Mouse (Mus musculus): ENCODE data around the gene Tcfl5. TPM values are rescaled to one million over a fixed set of nuclear protein-coding genes. Genes with fewer than 3 reads are reported as not detected.

The Tcfl5 gene
- total and polyA plus RNA-seq, 3 experiments, result not detected

- H3K9ac ChIP-seq (ENCODE audit: control insufficient read depth, low read depth, low read length, poor library complexity, severe bottlenecking), result peak overlapping the region; percentile 96
- peak overlapping the region; percentile 63 to 84 for H3K4me3 ChIP-seq (ENCODE audit: control insufficient read depth in 1 of 2, insufficient read depth in 1 of 2, low read depth in 2 of 2, low read length in 2 of 2)
- TF ChIP-seq TBP (IDR thresholded peaks at IDR 0.05; ENCODE audit: low read depth, low read length) (peak; percentile 91), CHD2 (IDR thresholded peaks at IDR 0.05; ENCODE audit: low read length) (no peak), MYC (IDR thresholded peaks at IDR 0.05; ENCODE audit: low read depth, low read length) (peak; percentile 79; the same call in 1 of the 2 replicates), ELF1 (IDR thresholded peaks at IDR 0.05; ENCODE audit: low read depth, low read length) (peak; percentile 87), ZMIZ1 (IDR thresholded peaks at IDR 0.05; ENCODE audit: low read depth, low read length) (peak; percentile 64; the same call in 1 of the 2 replicates), USF1 (IDR thresholded peaks at IDR 0.05; ENCODE audit: low read depth, low read length) (no peak), CHD1 (IDR thresholded peaks at IDR 0.05; ENCODE audit: low read depth, low read length) (no peak), SIN3A (IDR thresholded peaks at IDR 0.05; ENCODE audit: low read length) (peak; percentile 71; the same call in 1 of the 2 replicates), EP300 (IDR thresholded peaks at IDR 0.05; ENCODE audit: low read depth in 1 of 2, low read length in 2 of 2) (no peak), MXI1 (IDR thresholded peaks at IDR 0.05; ENCODE audit: low read depth, low read length) (peak; percentile 72), ZC3H11A (IDR thresholded peaks at IDR 0.05; ENCODE audit: low read depth, low read length) (no peak), MAZ (IDR thresholded peaks at IDR 0.05; ENCODE audit: low read depth, low read length) (no peak), POLR2AphosphoS2 (IDR thresholded peaks at IDR 0.05; ENCODE audit: low read length) (peak; percentile 83), MAX (IDR thresholded peaks at IDR 0.05; ENCODE audit: low read length) (peak; percentile 49; the same call in 1 of the 2 replicates), HCFC1 (IDR thresholded peaks at IDR 0.05; ENCODE audit: low read depth, low read length) (peak; percentile 80), POLR2A (IDR thresholded peaks at IDR 0.05; ENCODE audit: control insufficient read depth in 1 of 2, insufficient read depth in 1 of 2, low read depth in 1 of 2, low read length in 2 of 2, poor library complexity in 1 of 2) (peak; percentile 73 to 88), NELFE (IDR thresholded peaks at IDR 0.05; ENCODE audit: low read depth, low read length) (peak; percentile 93), NRF1 (IDR thresholded peaks at IDR 0.05; ENCODE audit: insufficient read depth, low read depth, low read length, poor library complexity, severe bottlenecking) (peak; percentile 96), ZKSCAN1 (IDR thresholded peaks at IDR 0.05; ENCODE audit: low read depth, low read length) (no peak), SMC3 (IDR thresholded peaks at IDR 0.05; ENCODE audit: low read depth, low read length) (peak; percentile 68), CTCF (IDR thresholded peaks at IDR 0.05 in 2 of 3, conservative IDR thresholded peaks at IDR 0.05 in 1 of 3; ENCODE audit: control insufficient read depth in 1 of 3, insufficient read depth in 1 of 3, low read depth in 2 of 3, low read length in 3 of 3, poor library complexity in 1 of 3, severe bottlenecking in 1 of 3) (peak; percentile 90 to 95 (median 95)), ZNF384 (IDR thresholded peaks at IDR 0.05; ENCODE audit: low read depth, low read length) (no peak), MAFK (IDR thresholded peaks at IDR 0.05; ENCODE audit: borderline replicate concordance, low read depth, low read length) (no peak), ETS1 (IDR thresholded peaks at IDR 0.05; ENCODE audit: low read depth, low read length) (peak; percentile 47; the same call in 1 of the 2 replicates), USF2 (IDR thresholded peaks at IDR 0.05; ENCODE audit: borderline replicate concordance in 1 of 2, insufficient read depth in 1 of 2, low read depth in 1 of 2, low read length in 2 of 2) (no peak), JUND (IDR thresholded peaks at IDR 0.05; ENCODE audit: low read depth, low read length) (no peak), RAD21 (IDR thresholded peaks at IDR 0.05; ENCODE audit: low read depth, low read length) (peak; percentile 20)
- peaks cover 14% of the 10 kb centered on the region for H3K79me2 ChIP-seq (ENCODE audit: control insufficient read depth, insufficient read depth, low read length, poor library complexity)
- H3K27ac ChIP-seq (ENCODE audit: control insufficient read depth, low read depth, low read length), result peak overlapping the region; percentile 54
- H3K27me3 ChIP-seq (ENCODE audit: control insufficient read depth in 1 of 2, insufficient read depth in 2 of 2, low read length in 2 of 2), result no peaks in the 10 kb centered on the region
- no peaks in the 10 kb centered on the region for H3K9me3 ChIP-seq (replicated peaks; ENCODE audit: insufficient read depth, low read length)
- peaks cover 5 to 22% of the 10 kb centered on the region in 2 experiments for H3K4me1 ChIP-seq (ENCODE audit: control insufficient read depth in 1 of 2, insufficient read depth in 2 of 2, low read length in 2 of 2)
- peak; percentile 95 for DNase-seq (ENCODE audit: low read depth, low spot score)
- peaks cover 0 to 20% of the 10 kb centered on the region in 2 experiments; a peak in 3 of 4 replicates for H3K36me3 ChIP-seq (ENCODE audit: control insufficient read depth in 1 of 2, insufficient read depth in 2 of 2, low read length in 2 of 2)
These were observed 59.9 kb downstream of the Tcfl5 start for GRCm38 (mm10) chr2:180582481-180583153.
